Mouse (Mus musculus) embryo, embryonic 11 days (tissue): ENCODE measurements at regions not wholly inside any gene's neighbourhood (a gene's known extent, or its start where the extent isn't known, plus 50 kb on each side); places are given as distances from the start of the nearest gene placed in this dataset.

Source experiments
- DNase-seq: peaks from one replicate; pipeline ENCODE4 v3.0.0-alpha.2; 2015

DNA sequence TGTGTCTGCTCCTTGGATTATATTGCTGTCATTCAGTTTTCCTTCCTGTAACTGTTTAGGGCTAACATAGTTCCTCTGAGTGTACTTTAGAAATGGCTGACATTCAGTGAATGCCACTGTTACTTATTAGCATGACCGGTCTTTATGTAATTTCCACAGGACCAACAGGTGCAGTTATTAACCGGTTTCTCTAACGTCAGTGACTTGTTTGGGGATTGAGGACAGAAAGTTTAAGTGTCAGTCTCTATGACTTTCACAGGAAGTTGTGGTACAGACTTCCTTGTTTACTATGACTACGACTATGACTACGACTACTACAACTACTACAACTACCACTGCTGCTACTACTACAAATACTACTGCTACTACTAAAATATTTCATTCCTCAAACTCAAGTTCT is 170.4 kb upstream of the Ptger4 start:
- no peak for DNase-seq

DNA sequence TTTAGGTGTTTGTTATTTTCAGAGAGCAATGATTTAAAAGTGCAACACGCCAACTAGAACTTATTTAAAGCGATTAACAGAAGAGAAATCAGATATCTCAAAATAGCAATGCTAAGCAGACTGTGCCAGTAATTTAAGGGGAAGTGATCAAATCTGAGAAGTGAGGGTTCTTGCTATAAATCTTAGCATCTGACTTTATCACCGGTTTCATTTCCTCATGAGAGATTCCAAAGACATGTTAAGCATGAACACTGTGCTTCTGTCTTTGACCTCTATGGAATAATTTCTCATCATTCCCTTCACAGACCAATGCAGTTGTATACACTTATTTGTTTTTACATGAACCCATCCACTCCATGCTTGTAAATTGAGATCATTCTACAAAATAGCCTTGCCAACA is 172.0 kb upstream of the Ptger4 start:
- no peak for DNase-seq

DNA sequence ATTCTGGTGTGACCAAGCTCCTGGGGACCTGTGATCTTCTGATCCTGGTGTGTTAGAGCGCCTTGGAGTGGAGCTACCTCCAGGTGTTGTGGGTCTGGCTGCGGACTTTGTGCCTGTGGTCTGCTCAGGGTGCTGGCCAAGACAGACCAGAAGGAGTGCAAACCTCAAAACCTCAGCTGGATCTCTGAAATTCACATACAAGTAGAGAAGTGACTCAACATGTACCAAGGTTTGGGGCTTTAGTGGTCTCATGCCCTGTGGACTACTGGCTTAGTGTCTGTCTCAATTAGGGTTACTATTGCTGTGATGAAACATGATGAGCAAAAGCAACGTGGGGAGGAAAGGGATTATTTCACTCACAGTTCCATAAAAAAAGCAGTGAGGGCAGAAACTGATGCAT is 182.7 kb upstream of the Ptger4 start:
- DNase-seq: no peak

DNA sequence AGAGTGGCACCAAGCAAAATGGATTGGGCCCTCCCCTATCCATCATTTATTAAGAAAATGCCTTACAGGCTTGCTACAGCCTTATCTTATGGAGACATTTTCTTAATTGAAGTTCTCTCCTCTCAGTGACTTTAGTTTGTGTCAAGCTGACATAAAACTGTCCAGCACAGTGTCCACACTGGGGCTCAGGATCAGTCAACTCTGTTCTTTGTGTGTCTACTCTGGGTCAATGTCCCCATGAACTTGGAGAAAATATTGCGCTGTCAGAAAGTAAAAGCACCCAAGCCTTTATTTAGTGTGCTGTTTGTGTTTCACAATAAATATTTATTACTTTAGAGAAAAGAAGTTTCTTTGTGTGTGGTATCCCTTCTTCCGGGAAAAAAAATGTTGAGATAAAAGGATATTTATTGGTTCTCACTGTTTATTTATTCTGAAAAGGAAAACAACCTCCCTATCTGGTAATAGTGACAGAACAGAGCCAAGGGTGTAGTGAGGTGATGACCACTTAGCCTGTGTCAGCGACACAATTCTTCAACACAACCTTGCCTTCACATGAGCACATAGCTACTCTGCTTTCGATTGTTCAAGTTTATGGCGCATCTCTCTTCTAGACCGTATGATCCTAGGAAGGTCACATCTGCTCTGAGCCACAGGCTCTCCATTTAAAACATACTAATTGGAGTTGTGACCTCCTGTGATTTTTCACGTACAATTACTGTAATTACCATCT is 183.5 kb upstream of the Ptger4 start:
- no peak for DNase-seq

DNA sequence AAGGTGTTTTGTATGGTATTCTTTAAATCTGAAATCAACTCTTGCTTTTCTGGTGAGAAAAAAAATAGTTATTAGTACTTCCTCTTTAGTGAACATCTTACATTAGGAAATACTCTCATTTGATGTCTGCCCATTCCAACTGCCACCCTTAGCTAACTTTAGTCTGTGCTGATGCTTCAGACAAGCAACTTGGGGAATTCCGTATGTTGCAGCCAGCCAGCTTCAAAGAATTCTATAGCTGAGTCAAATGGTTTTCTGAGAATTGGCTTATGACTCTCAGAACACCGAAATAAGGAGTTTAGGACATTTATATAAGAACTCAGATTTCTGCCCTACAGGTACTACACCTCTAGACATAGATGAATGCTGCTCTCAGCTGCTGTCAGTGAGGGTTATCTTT is 188.0 kb upstream of the Ptger4 start:
- no peak for DNase-seq

DNA sequence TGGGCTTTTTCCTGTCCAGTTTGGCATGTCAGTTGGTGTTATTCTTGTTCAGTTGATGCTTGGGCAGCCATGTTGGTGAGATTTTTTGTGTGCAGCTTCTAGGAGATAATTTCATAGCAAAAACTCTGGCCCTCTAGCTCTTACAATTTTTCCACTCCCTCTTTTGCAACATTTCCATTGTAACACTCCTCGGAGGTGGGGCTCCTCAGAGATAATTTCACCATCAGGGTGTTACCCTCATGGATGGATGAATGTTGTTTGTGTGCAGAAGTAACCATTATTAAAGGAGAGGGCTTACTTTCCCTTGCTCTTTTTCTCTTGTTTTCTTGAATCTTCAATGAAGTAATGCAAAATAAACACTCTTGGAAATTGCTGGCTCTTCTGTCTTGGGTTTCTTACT is 193.0 kb upstream of the Ptger4 start:
- DNase-seq: no peak

DNA sequence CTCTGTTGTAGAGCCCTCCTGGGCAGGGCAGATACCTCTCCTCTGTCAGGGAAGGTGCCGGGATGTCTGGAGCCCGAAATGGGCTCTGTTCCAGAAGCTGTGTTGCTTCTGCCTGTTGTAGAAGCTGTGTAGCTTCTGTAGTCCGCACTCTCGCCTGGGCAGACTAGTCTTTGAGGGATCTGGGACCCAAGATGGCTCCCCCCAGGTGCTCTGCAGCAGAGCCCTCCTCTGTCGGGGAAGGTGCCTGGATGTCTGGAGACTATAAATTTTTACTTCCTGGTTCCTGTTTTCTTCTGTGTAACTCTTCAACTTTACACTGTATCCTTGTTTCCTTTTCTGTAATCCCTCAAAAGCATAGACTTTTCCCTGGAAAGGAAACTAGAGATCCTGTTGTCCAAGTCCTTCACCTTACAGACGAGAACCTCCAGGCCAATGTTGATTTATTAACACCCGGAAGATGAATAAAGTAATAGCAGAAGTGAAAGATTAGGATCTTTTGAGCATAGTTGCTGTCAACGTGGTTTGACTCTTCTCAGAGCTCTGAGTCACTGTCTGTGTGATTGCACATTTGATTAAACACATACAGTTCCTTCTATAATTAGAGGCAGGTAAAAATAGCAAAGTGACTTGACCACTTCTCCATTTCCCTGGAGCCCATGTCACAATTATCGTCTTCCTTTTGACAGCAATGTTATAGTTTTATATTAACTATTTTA is 202.2 kb upstream of the Ptger4 start:
- DNase-seq: no peak

DNA sequence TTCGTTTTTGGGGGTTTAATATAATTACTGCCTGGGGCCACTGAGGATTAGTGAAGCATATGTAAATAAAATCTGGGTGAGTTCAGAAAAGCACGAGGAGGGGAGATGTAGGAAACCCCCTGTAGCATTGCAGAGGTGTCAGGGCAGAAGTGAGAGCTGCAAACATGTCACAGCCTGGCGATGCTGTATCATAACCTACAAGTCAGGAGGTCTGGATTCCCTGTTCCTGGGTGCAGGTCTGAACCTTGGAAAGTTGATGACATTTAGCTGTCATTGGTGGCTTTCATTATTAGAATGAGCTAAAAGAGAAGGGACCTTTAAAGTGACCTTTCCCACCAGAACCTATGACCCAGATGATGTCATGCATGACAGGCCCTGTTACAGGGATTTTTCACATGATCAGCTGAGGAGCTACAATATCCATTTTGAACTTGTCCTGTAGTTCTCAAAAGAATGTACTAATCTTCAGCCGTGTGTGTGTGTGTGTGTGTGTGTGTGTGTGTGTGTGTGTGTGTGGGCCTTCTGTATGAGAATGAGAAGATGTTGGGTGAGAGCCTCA is 202.8 kb upstream of the Ptger4 start:
- DNase-seq: no peak

DNA sequence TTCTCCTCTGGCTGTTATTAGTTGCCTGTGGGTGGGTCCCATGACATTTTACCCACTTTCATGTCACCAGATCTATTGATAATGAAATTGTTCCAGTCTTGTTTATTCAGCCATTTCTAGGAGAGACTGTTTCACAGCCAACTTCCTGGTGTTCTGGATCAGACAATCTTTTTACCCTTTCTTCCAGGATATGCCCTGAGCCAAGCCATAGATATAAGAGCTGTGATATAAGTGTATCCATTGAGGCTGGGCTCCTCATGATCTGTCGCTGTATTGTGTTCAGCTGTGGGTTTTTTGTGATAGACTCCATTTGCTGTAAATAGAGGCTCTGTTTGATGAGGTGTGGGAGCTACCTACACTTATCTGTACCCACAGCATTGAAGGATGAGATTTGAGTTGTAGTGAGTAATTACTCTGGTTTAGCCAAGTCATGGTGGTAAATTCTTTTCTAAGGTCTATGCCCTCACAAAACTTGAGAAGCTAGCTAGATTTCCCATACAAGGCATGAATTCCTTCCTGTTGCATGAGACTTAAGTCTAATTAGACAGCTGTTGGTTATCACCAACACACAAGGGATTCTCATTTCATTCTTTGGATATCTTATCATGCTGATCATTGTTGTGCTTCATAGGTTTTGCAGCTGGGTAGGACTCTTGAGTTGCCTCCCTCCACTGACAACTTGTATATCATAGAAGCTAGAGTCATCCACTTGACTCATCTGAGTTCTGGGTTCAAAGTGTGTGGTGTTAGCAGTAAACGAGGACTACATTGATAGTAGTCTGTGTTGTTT is 203.9 kb upstream of the Ptger4 start:
- no peak for DNase-seq

DNA sequence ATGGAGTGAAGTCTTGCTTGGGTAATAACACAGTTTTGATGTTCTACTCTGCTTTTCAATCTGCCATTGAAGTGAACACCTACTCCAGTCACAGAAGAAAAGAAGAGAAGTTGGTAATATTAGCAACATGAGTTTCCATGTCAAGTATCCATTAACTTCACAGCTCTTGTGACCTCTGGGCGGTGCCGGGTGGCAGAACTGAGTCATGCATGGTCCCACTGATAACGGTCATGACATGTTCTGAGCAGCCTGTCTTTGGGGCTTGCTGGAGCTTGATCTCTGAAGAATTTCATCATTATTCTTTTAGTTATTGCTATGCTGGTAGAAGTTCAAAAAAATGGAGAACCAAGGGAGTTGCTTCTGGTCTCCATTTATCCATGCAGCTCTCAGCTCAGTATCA is 215.1 kb upstream of the Ptger4 start:
- no peak for DNase-seq

DNA sequence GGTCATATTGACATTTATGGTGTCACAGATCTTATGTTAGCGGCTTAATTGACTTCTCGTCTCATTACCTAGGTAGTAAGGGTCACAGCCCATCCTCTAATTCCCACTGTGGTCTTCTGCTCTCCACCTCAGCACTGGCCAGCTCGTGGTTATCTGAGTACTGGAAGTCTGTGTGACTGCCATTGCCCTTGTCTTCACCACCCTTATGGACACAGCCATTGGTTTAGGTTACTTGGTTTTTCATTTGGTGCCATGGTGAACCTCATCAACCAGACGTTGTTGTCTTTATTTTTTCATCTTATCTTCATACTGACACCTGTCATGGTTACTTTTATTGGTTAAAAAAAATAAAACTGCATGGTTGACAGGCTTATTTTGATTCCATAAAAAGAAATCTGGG is 215.6 kb upstream of the Ptger4 start:
- no peak for DNase-seq

DNA sequence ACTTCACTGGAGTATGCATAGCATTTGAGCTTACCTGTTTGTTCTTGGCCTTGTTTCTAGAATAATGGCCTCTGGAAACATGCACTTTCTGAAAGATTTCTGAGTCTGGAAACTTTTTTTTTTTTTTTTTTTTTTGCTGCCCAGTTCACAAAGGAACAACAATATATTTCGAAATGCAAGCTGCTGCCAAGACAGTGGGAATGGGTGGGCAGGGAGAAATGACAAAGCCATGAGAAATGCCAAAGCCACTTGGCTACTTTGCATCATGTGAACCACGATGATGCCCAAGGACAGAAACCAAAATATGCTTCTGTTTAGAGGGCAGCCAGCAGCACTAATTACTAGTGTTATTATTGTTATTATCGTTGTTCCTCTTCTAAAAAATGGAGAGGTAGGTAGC is 218.7 kb upstream of the Ptger4 start:
- DNase-seq: no peak

DNA sequence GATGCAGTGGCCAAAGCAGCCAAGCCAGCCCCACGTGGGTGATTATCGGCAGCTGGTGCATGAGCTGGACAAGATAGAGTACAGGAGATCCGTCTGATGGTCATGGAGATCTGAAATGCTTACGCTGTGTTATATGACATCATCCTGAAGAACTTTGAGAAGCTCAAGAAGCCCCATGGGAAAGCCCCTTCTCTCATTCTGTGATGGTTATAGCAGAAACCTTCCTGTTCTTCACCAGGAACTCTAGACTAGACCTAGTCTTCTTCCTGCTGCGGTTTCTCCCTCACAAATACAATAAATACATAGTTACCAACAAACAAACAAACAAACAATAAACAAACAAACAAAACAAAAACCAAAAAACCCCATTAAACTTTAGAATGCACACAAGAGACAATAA is 220.7 kb upstream of the Ptger4 start:
- DNase-seq: no peak

DNA sequence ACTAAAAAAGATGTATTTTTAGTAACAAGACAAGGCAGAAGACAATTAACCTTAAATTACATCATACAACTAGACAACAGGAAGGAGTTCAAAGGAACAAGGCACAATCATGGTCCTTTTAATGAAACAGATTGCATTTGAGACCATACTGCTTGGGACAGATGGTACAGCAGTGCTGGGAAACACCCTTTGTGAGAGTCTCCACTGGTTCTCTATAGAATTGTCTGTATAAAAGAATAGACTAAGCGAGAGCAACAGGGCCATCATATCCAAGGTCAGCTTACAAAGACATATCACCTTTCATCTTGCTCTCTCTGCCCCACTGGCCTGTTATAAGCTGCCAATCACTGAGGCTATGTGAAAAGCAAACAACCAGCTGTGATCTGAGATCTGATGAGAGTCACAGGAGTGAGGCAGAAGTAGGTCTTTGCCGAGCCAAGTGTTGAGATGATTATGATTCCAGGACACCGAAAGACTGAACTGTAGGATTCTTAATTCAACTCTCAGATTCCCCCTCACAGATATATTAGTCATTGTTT is 224.6 kb upstream of the Ptger4 start:
- DNase-seq: peak; percentile 8

DNA sequence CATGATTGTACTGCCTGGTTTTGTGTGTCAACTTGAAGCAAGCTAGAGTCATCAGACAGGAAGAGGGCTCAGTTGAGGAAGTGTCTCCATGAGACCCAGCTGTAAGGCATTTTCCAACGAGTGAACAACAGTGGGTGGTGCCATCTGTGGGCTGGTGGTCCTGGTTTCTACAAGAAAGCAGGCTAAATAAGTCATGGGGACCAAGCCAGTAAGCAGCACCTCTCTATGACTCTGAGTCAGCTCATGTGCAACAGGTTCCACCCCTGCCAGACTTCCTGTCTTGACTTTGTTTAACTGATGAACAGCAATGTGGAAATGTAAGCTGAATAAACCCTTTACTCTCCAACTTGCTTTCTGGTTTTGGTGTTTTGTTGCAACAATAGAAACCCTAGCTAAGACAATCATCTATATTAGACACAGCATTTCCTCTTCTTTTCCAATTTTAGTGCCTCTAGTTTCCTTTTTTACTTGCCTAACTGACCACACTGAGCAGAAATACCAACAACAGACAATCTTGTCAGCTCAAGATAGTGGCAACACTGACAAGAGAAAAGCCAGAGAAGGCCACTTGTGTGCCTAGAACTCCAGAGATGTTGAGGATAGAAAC is 231.5 kb upstream of the Ptger4 start:
- no peak for DNase-seq

DNA sequence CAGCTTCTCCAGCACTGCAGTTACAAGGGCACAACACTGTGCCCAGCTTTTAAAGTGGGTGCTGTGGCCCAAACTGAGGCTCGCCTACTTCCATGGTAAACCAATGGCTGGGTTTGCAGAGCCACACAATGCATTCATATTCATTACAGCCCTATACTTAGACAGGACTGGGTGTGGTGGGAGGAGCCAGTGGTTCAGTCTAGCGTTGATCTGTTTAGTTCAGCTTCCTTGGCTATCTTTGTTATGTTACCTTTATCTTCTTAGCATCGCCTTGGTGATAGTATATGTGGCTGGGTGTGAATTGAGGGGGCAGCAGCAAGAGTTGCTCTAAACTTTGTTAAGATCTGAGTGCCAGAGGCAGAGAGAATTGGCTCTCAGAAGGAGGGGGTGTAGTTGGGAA is 249.3 kb upstream of the Ptger4 start:
- DNase-seq: no peak

DNA sequence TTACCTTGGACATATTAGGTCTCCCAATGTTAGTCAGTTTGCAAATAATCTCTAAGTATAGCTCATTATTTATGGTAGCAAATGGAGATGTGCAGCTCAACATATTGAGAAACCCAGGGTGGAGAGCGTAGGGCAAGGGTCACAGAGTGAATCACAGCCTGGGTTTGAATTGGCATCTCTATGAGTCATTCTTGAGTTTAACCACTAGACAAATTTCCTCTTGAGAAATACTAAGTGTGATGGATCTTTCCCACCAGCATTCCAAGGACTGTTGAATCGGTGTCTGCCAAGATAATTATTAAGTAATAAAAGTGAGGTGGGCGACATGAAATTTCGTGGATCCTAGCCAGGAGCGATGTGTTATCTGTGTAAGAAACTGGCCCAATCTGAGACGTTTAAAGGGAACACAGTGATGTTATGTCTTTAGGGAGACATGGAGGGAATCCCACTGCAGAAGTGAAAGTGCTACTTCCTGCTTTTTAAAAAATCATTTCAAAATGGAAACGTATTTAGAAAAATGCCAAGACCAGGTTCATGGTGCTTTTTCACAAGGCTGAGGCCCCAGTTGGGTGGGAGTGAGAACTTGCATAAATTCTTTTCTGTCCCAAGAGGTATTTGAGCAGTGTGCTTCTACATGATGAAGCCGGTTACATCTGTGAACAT is 251.3 kb upstream of the Ptger4 start:
- no peak for DNase-seq

DNA sequence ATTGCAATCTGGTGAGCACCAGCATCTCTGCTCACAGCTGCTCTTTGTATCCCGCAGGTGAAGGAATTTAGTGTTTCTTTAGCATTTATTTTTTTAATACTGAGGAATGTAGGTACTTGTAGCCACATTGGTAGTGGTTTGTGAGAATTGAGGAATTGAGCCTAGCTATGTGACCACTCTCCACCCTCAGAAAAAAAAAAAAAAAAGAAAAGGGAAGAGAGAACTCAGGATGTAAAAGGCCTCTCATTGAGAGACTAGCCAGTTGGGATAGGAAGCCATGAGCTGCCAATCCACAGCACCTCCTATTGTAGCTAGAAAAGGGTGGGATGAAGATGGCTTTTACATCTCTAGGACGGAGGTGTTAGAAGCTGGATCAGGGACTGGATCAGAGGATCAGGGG is 252.0 kb upstream of the Ptger4 start:
- DNase-seq: no peak

DNA sequence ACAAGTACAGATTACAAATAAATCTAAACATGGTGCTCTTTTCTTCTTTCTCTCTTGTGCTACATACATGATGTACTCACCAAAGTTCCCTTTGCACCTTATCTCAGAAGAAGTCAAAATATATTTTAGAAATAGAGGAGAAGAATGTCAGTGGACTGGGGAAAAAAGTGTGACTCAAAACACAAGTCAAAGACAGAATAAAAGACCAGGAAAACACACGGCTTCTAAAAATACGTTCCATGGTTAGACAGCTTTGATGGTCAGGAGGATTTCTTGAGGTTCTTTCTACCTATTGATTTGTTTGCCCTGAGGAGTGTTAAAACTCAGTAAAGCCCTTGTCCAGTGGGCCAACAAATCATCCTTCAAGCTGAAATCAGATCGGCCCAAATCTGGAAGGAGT is 260.5 kb upstream of the Ptger4 start:
- no peak for DNase-seq

DNA sequence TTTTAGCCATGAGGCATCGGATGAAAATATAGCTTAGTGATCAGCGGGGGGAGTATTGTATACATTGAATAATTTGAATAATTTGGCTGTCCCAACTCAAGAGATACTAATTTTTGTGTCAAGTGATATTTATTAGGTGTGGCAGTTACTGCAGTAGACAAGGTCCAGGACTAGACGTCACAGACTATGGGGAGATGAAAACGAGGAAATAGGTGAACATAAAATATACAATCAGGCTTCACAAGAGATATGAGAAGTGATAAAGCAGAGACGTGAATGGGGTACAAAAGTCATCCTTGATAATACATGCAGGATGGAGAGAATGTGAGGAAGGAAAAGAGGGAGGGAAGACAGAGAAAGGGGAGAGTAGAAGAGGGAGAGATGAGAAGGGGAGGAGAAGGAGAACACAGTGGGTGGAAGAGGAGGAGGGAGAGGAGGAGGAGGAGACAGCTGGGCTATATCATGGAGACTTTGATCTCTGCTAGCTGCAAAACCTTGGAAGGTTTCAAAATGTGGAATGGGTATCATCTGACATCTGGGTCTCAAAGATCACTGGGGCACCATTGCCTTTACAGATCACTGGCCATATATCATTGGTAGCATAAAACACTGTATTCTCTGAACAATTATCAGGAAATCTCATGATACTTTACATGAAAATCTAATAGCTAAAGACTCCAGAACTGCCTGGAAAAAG is 263.0 kb upstream of the Ptger4 start:
- DNase-seq: no peak

DNA sequence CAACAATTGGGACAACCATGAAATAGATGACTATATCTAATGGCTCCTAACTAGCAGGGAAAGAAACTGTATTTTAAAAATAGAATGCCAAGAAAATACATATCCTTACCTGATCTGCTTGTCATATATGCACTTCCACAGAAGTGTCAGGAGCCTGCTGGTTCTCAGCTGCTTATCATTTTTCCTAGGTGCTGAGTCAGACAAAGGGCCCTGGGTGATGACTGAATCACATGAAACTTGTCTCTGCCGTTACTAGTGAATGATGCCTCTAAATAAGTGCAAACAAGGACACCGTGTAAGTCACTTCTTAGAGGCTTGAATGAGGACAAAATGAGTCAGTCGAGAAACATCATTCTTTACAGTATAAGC is 263.5 kb upstream of the Ptger4 start:
- no peak for DNase-seq

DNA sequence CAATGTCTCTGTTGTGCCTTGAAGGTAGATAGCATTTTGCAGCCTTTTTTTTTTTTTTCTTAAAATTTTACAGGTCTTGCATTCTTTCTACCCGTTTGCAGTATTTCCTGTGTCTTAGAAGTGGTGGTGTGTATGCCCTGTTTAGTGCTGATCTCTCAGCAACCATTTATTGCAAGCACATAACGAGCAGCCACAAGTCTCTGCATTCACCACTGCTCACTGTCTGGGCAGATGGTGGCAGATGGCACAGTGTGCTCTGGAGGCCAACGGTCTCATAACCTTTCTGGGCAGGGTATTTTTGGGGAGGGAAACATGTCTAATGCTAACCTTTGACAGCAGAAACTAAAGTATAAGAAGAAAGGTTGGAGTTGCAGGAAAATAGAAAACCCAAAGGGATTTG is 266.1 kb upstream of the Ptger4 start:
- no peak for DNase-seq
